Mouse (Mus musculus): ENCODE data around the gene Srprb. TPM values are rescaled to one million over a fixed set of nuclear protein-coding genes. Genes with fewer than 3 reads are reported as not detected.

Gene Srprb
- polyA plus RNA-seq, 1 experiment from 2014 or later, result 61.1 TPM

DNA sequence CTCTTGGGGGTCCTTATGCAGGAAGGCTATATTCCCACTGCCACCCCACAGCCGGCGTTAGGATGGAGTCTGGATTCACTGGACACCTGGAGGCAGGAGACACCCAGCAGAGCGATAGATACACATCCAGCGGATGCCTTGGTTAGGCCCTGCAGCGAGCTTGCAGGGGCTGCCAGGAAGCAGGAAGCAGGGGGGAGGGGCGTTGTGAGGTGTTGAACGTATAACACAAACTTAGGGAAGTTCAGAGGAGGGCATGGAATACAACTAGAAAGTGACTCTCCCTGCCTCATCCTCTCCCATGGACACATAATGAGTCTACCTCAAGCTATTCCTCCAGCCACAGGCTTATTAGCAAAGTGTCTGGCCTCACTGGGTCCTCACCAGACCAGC is 31.1 kb upstream of the Srprb start:
- H3K27me3 ChIP-seq (ENCODE audit: control insufficient read depth, insufficient read depth, low read length), result no peaks in the 10 kb centered on the region
- no peak overlapping the region for H3K27ac ChIP-seq (ENCODE audit: low read length)
- H3K4me3 ChIP-seq (ENCODE audit: low read depth, low read length), result no peak overlapping the region
- ATAC-seq (ENCODE audit: insufficient number of reproducible peaks, insufficient read depth, low FRiP score, low read depth), result no peak
- H3K9me3 ChIP-seq (ENCODE audit: control insufficient read depth, low read depth, low read length), result no peaks in the 10 kb centered on the region
- WGBS, result 58% methylated on average over 7 of the region's 7 CpGs
- H3K4me1 ChIP-seq (ENCODE audit: control insufficient read depth, insufficient read depth, low read length), result no peaks in the 10 kb centered on the region
- no peak overlapping the region for H3K9ac ChIP-seq (replicated peaks; ENCODE audit: low read depth, low read length)
- no peaks in the 10 kb centered on the region for H3K36me3 ChIP-seq (ENCODE audit: control insufficient read depth, insufficient read depth, low read length)
- no peak overlapping the region for H3K4me2 ChIP-seq (replicated peaks; ENCODE audit: low read depth, low read length)

- H3K36me3 ChIP-seq (ENCODE audit: control insufficient read depth, insufficient read depth, low read length), result no peaks in the 10 kb centered on the region
- no peak overlapping the region for H3K27ac ChIP-seq (ENCODE audit: low read length)
- WGBS, result 91% methylated on average over 7 of the region's 7 CpGs
- no peak overlapping the region for H3K4me3 ChIP-seq (ENCODE audit: low read depth, low read length)
- H3K27me3 ChIP-seq (ENCODE audit: control insufficient read depth, insufficient read depth, low read length), result no peaks in the 10 kb centered on the region
- no peak overlapping the region for H3K9ac ChIP-seq (replicated peaks; ENCODE audit: low read depth, low read length)
- no peak overlapping the region for H3K4me2 ChIP-seq (replicated peaks; ENCODE audit: low read depth, low read length)
- ATAC-seq (ENCODE audit: insufficient number of reproducible peaks, insufficient read depth, low FRiP score, low read depth), result no peak
- H3K9me3 ChIP-seq (ENCODE audit: control insufficient read depth, low read depth, low read length), result no peaks in the 10 kb centered on the region
- no peaks in the 10 kb centered on the region for H3K4me1 ChIP-seq (ENCODE audit: control insufficient read depth, insufficient read depth, low read length)
Measured at GRCm38 (mm10) chr9:103232232-103233005, 30.5 kb upstream of the Srprb start.

GRCm38 (mm10) chr9:103230151-103230951 is 28.4 kb upstream of the Srprb start, which contains the start of the genes Gm20425 and Trf:
Gene Gm20425, minus strand, starts transcription at chr9:103230307.
Gene Trf, minus strand, starts transcription at chr9:103230444.
- Histone ChIP-seq H3K36me3 (ENCODE audit: control insufficient read depth, insufficient read depth, low read length) (no peaks in the 10 kb centered on the region), H3K9me3 (ENCODE audit: control insufficient read depth, low read depth, low read length) (no peaks in the 10 kb centered on the region), H3K27me3 (ENCODE audit: control insufficient read depth, insufficient read depth, low read length) (no peaks in the 10 kb centered on the region), H3K9ac (replicated peaks; ENCODE audit: low read depth, low read length) (no peak within 1 kb of the TSS), H3K4me1 (ENCODE audit: control insufficient read depth, insufficient read depth, low read length) (no peaks in the 10 kb centered on the region), H3K27ac (ENCODE audit: low read length) (peak within 1 kb of the TSS; percentile 4; the same call in 1 of the 2 replicates), H3K4me2 (replicated peaks; ENCODE audit: low read depth, low read length) (peak within 1 kb of the TSS; percentile 25), H3K4me3 (ENCODE audit: low read depth, low read length) (no peak within 1 kb of the TSS)
- WGBS, result 53% methylated on average over 27 of the region's 29 CpGs
- peak; percentile 29; the same call in 1 of the 2 replicates for ATAC-seq (ENCODE audit: insufficient number of reproducible peaks, insufficient read depth, low FRiP score, low read depth)

DNA sequence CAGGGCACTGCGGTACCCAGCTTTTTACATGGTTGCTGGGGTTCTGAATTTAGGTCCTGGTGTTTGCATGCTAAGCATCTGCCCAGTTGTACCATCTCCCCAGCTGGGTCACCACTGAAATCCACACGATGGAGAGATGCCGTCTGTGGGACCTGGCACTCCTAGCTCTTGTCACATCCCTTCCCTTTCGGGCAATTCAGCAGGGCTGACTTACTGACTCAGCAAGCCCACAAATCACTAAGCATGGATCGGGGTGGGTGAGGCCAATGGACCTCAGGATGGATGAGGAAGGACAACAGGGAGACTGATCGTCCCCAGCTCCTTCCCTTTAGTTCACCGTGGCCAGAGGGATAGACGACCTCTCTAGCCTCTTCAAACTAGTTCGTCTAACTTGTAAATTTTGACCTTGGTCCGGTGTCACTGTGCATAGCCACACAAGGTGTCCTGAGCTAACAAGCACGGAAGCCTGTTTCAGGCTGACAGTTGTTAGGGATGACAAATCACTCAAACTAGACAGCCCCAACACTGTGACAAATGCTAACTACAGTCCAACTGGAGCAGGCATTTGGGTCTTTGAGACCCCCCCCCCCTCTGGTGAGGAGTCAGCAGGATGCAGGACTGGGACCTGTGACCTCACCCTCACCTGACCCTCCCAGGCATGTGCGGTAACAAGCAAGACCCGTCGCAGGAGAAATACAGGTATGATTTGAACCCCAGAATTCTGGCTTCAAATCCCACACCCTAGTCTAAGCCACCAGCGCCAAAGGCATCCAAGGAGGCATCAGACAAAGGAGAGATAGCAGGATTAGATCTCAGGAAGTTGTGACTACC is 27.3 kb upstream of the Srprb start:
- H3K27ac ChIP-seq (ENCODE audit: low read length), result no peak overlapping the region
- H3K4me2 ChIP-seq (replicated peaks; ENCODE audit: low read depth, low read length), result no peak overlapping the region
- no peak for ATAC-seq (ENCODE audit: insufficient number of reproducible peaks, insufficient read depth, low FRiP score, low read depth)
- 78% methylated on average over 15 of the region's 15 CpGs for WGBS
- H3K4me3 ChIP-seq (ENCODE audit: low read depth, low read length), result no peak overlapping the region
- H3K9ac ChIP-seq (replicated peaks; ENCODE audit: low read depth, low read length), result no peak overlapping the region
- H3K9me3 ChIP-seq (ENCODE audit: control insufficient read depth, low read depth, low read length), result no peaks in the 10 kb centered on the region
- no peaks in the 10 kb centered on the region for H3K36me3 ChIP-seq (ENCODE audit: control insufficient read depth, insufficient read depth, low read length)
- H3K4me1 ChIP-seq (ENCODE audit: control insufficient read depth, insufficient read depth, low read length), result no peaks in the 10 kb centered on the region
- no peaks in the 10 kb centered on the region for H3K27me3 ChIP-seq (ENCODE audit: control insufficient read depth, insufficient read depth, low read length)

- ATAC-seq (ENCODE audit: insufficient number of reproducible peaks, insufficient read depth, low FRiP score, low read depth), result no peak
- no peak overlapping the region for H3K4me2 ChIP-seq (replicated peaks; ENCODE audit: low read depth, low read length)
Measured at GRCm38 (mm10) chr9:103228370-103229003, 26.6 kb upstream of the Srprb start.

DNA sequence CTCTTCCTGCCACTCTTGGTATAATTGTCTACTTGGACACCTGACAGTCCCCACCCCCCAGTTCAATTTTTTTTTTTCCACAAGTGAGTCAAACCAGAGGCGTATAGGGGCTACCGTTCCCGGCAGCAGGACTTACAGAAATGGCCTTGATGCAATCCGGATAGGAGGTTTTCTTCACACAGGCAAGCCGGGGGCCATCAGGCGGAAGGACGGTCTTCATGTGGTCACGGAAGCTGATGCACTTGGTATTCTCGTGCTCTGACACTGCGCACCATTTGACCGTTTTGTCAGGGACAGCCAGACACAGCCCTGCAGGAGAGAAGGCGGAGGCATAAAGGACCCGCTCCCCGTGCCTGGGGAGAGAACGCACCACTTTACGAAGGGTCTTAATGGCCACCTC is 25.8 kb upstream of the Srprb start:
- no peaks in the 10 kb centered on the region for H3K36me3 ChIP-seq (ENCODE audit: control insufficient read depth, insufficient read depth, low read length)

More at GRCm38 (mm10) chr9:103228370-103229003, 26.6 kb upstream of the Srprb start:
- Histone ChIP-seq H3K4me3 (ENCODE audit: low read depth, low read length) (no peak overlapping the region), H3K9me3 (ENCODE audit: control insufficient read depth, low read depth, low read length) (no peaks in the 10 kb centered on the region), H3K27me3 (ENCODE audit: control insufficient read depth, insufficient read depth, low read length) (no peaks in the 10 kb centered on the region), H3K4me1 (ENCODE audit: control insufficient read depth, insufficient read depth, low read length) (no peaks in the 10 kb centered on the region), H3K9ac (replicated peaks; ENCODE audit: low read depth, low read length) (no peak overlapping the region), H3K36me3 (ENCODE audit: control insufficient read depth, insufficient read depth, low read length) (no peaks in the 10 kb centered on the region), H3K27ac (ENCODE audit: low read length) (no peak overlapping the region)
- 76% methylated on average over 13 of the region's 13 CpGs for WGBS

DNA sequence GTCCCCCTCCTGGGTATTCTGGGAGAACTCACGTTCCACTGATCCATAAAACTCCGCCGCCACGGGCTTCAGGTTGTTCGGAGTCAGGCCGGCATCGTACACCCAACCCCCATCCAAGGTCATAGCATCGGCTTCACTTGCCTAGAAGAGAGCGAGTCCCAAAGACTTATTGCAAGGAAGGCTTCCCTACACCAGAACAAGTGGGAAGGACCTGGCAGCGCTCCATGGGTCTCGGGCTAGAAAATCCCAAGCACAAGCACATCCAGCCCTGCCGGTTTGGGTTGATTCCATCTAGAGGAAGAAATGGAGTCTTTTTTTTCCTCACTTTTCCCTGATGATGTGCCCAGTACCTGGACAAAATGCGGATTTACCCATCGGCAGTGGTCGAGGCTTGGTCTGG is 24.9 kb upstream of the Srprb start:
- Histone ChIP-seq H3K4me2 (replicated peaks; ENCODE audit: low read depth, low read length) (no peak overlapping the region), H3K4me3 (ENCODE audit: low read depth, low read length) (no peak overlapping the region), H3K9ac (replicated peaks; ENCODE audit: low read depth, low read length) (no peak overlapping the region), H3K27ac (ENCODE audit: low read length) (no peak overlapping the region), H3K4me1 (ENCODE audit: control insufficient read depth, insufficient read depth, low read length) (no peaks in the 10 kb centered on the region), H3K9me3 (ENCODE audit: control insufficient read depth, low read depth, low read length) (no peaks in the 10 kb centered on the region), H3K36me3 (ENCODE audit: control insufficient read depth, insufficient read depth, low read length) (no peaks in the 10 kb centered on the region), H3K27me3 (ENCODE audit: control insufficient read depth, insufficient read depth, low read length) (no peaks in the 10 kb centered on the region)
- 88% methylated on average over 15 of the region's 15 CpGs for WGBS
- no peak for ATAC-seq (ENCODE audit: insufficient number of reproducible peaks, insufficient read depth, low FRiP score, low read depth)

More for the DNA sequence above, 25.8 kb upstream of the Srprb start:
- H3K27ac ChIP-seq (ENCODE audit: low read length), result no peak overlapping the region
- WGBS, result 87% methylated on average over 16 of the region's 16 CpGs
- no peak overlapping the region for H3K4me3 ChIP-seq (ENCODE audit: low read depth, low read length)
- no peak for ATAC-seq (ENCODE audit: insufficient number of reproducible peaks, insufficient read depth, low FRiP score, low read depth)
- no peaks in the 10 kb centered on the region for H3K4me1 ChIP-seq (ENCODE audit: control insufficient read depth, insufficient read depth, low read length)
- H3K9me3 ChIP-seq (ENCODE audit: control insufficient read depth, low read depth, low read length), result no peaks in the 10 kb centered on the region
- H3K27me3 ChIP-seq (ENCODE audit: control insufficient read depth, insufficient read depth, low read length), result no peaks in the 10 kb centered on the region
- no peak overlapping the region for H3K9ac ChIP-seq (replicated peaks; ENCODE audit: low read depth, low read length)
- H3K4me2 ChIP-seq (replicated peaks; ENCODE audit: low read depth, low read length), result no peak overlapping the region

GRCm38 (mm10) chr9:103225464-103225863 is 23.5 kb upstream of the Srprb start:
- no peak overlapping the region for H3K4me3 ChIP-seq (ENCODE audit: low read depth, low read length)
- 0 out of 2 replicates have a peak, but pooled peaks have one; percentile 47 for ATAC-seq (ENCODE audit: insufficient number of reproducible peaks, insufficient read depth, low FRiP score, low read depth)
- WGBS, result 66% methylated on average over 3 of the region's 3 CpGs
- H3K4me2 ChIP-seq (replicated peaks; ENCODE audit: low read depth, low read length), result no peak overlapping the region
- no peaks in the 10 kb centered on the region for H3K4me1 ChIP-seq (ENCODE audit: control insufficient read depth, insufficient read depth, low read length)
- no peaks in the 10 kb centered on the region for H3K36me3 ChIP-seq (ENCODE audit: control insufficient read depth, insufficient read depth, low read length)
- no peaks in the 10 kb centered on the region for H3K27me3 ChIP-seq (ENCODE audit: control insufficient read depth, insufficient read depth, low read length)
- no peak overlapping the region for H3K9ac ChIP-seq (replicated peaks; ENCODE audit: low read depth, low read length)
- no peaks in the 10 kb centered on the region for H3K9me3 ChIP-seq (ENCODE audit: control insufficient read depth, low read depth, low read length)
- H3K27ac ChIP-seq (ENCODE audit: low read length), result no peak overlapping the region

All from stomach, embryonic 14.5 days (tissue).